Mouse (Mus musculus): ENCODE measurements at regions not wholly inside any gene's neighbourhood (a gene's known extent, or its start where the extent isn't known, plus 50 kb on each side); places are given as distances from the start of the nearest gene placed in this dataset.

DNA sequence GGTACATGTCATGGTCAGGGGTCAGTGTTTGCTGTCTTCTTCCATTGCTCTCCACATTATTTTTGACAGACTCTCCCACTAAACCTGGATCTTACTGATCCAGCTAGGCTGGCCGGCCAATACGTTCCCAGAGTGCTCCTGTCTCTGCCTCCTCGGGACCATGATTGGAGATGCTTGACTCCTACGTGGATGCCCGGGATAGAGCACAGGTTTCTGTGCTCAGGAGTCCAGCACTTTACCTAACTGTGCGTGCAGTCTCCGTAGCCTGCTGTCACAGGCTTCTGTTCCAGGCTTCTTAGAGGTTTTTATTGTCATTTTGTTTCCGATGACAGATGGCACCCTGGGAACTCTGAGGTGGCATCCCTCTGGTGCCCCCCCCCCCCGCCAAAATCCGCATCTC is 232.4 kb downstream of the Maf start:
- DNase-seq (ENCODE audit: low spot score): no peak
- Histone ChIP-seq H3K4me1 (replicated peaks; ENCODE audit: control insufficient read depth, insufficient read depth, low read length) (no peaks in the 10 kb centered on the region), H3K9me3 (ENCODE audit: control insufficient read depth, low read length) (no peaks in the 10 kb centered on the region), H3K36me3 (replicated peaks; ENCODE audit: control insufficient read depth, insufficient read depth) (no peaks in the 10 kb centered on the region), H3K9ac (no peak overlapping the region), H3K27me3 (ENCODE audit: control insufficient read depth, insufficient read depth, low read length) (no peaks in the 10 kb centered on the region), H3K4me2 (replicated peaks) (no peak overlapping the region), H3K4me3 (replicated peaks; ENCODE audit: low read length) (no peak overlapping the region), H3K27ac (no peak overlapping the region)
- ATAC-seq (ENCODE audit: low FRiP score): no peak
- 75% methylated on average over 10 of the region's 10 CpGs for WGBS

DNA sequence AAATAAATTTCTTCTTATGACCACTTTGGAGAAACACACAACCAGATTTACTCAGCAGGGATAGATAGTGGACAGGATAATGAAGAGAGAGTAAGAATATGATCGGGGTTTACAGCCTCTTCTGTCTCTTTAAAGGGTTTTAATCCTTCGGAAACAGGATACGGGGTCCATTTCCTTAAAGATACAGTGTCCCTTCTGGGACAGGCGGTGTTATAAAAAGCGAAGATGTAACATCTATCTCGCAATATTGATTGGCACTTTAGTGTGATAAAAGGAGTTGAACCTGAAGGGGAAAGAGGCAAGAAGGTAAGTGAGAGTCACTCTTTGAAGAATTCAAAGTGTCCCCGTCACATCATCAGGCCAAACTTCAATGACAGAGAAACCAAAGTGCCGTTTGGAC is 233.6 kb downstream of the Maf start:
- no peak overlapping the region for H3K9ac ChIP-seq
- no peaks in the 10 kb centered on the region for H3K27me3 ChIP-seq (ENCODE audit: control insufficient read depth, insufficient read depth, low read length)
- no peak overlapping the region for H3K4me2 ChIP-seq (replicated peaks)
- H3K4me1 ChIP-seq (replicated peaks; ENCODE audit: control insufficient read depth, insufficient read depth, low read length): no peaks in the 10 kb centered on the region
- H3K36me3 ChIP-seq (replicated peaks; ENCODE audit: control insufficient read depth, insufficient read depth): no peaks in the 10 kb centered on the region
- H3K27ac ChIP-seq: no peak overlapping the region
- H3K9me3 ChIP-seq (ENCODE audit: control insufficient read depth, low read length): no peaks in the 10 kb centered on the region
- H3K4me3 ChIP-seq (replicated peaks; ENCODE audit: low read length): no peak overlapping the region
- WGBS: 69% methylated on average over 8 of the region's 8 CpGs
- ATAC-seq (ENCODE audit: low FRiP score) (no peak), DNase-seq (ENCODE audit: low spot score) (no peak)

DNA sequence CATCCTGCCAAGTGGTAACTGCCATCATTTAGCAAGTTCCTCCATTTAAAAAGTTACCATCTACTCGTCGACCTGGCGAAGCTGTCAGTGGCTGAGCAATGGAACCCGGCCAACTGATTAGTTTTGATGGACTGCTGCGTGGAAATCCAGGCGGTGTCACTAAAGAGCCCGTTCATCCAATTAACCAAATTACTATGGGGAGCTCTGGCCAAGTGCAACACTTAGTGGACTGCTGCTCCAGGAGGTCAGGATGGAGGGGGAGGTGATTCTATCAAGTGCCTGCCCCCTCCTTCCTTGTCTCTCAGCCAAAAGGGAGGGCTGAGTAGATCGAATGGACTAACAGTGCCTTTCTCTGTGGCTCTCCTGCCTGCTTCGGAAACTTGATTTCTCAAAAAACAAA is 241.0 kb downstream of the Maf start:
- peak; percentile 41 for DNase-seq (ENCODE audit: low spot score)
- Histone ChIP-seq H3K4me2 (replicated peaks) (no peak overlapping the region), H3K9ac (no peak overlapping the region)

DNA sequence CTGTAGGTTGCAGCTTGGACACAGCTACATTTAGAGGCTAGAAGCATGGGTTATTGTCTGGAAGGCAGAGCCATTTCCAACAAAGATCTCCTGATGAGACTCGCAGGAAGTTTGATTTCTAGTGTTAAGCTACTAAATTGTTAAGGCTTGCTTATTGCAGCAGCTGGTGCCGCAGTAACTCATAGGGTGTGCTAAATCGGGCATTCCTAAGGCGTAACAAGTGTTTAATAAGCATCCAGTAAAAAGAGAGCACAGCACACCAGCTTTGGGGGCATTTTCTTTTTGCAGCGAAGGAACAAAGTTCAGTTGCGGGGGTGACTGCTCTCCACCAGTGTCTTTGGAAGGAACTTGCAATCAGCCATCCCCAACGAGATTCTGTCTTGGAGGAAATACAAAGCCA is 241.5 kb downstream of the Maf start:
- no peaks in the 10 kb centered on the region for H3K4me1 ChIP-seq (replicated peaks; ENCODE audit: control insufficient read depth, insufficient read depth, low read length)
- no peaks in the 10 kb centered on the region for H3K27me3 ChIP-seq (ENCODE audit: control insufficient read depth, insufficient read depth, low read length)
- WGBS: 45% methylated on average over 7 of the region's 7 CpGs
- H3K4me2 ChIP-seq (replicated peaks): no peak overlapping the region
- no peak overlapping the region for H3K4me3 ChIP-seq (replicated peaks; ENCODE audit: low read length)
- H3K9me3 ChIP-seq (ENCODE audit: control insufficient read depth, low read length): no peaks in the 10 kb centered on the region
- H3K9ac ChIP-seq: no peak overlapping the region
- no peak overlapping the region for H3K27ac ChIP-seq
- no peak for DNase-seq (ENCODE audit: low spot score)
- no peaks in the 10 kb centered on the region for H3K36me3 ChIP-seq (replicated peaks; ENCODE audit: control insufficient read depth, insufficient read depth)
- no peak for ATAC-seq (ENCODE audit: low FRiP score)

More for the DNA sequence above, 241.0 kb downstream of the Maf start:
- no peak overlapping the region for H3K4me3 ChIP-seq (replicated peaks; ENCODE audit: low read length)
- peak; percentile 24; the same call in 1 of the 2 replicates for ATAC-seq (ENCODE audit: low FRiP score)
- H3K4me1 ChIP-seq (replicated peaks; ENCODE audit: control insufficient read depth, insufficient read depth, low read length): no peaks in the 10 kb centered on the region
- 32% methylated on average over 9 of the region's 9 CpGs for WGBS
- no peaks in the 10 kb centered on the region for H3K9me3 ChIP-seq (ENCODE audit: control insufficient read depth, low read length)
- H3K36me3 ChIP-seq (replicated peaks; ENCODE audit: control insufficient read depth, insufficient read depth): no peaks in the 10 kb centered on the region
- H3K27ac ChIP-seq: no peak overlapping the region
- no peaks in the 10 kb centered on the region for H3K27me3 ChIP-seq (ENCODE audit: control insufficient read depth, insufficient read depth, low read length)

DNA sequence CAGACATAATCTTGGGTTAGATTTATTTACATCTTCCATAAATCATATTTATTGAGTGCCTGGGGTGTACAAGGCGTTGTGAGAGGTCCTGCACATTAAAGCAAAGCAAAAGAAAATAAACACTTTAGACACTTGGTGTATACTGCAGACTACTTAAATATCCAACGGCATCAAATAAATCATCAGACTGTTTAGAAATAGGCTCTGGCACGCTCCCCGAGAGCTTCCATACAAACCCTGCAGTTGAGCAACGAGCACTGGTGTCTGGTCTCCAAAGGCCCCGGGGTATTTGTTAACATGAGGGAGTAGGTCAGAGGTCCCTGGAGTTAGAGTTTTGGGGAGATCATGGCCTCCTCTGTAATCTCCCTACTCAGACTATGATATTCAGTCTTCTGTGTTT is 244.9 kb downstream of the Maf start:
- no peak for ATAC-seq (ENCODE audit: low FRiP score)
- WGBS: 69% methylated on average over 6 of the region's 6 CpGs
- DNase-seq (ENCODE audit: low spot score): no peak
- H3K4me1 ChIP-seq (replicated peaks; ENCODE audit: control insufficient read depth, insufficient read depth, low read length): no peaks in the 10 kb centered on the region
- no peak overlapping the region for H3K9ac ChIP-seq
- no peaks in the 10 kb centered on the region for H3K36me3 ChIP-seq (replicated peaks; ENCODE audit: control insufficient read depth, insufficient read depth)
- H3K4me2 ChIP-seq (replicated peaks): no peak overlapping the region
- H3K27me3 ChIP-seq (ENCODE audit: control insufficient read depth, insufficient read depth, low read length): no peaks in the 10 kb centered on the region
- no peaks in the 10 kb centered on the region for H3K9me3 ChIP-seq (ENCODE audit: control insufficient read depth, low read length)
- no peak overlapping the region for H3K27ac ChIP-seq
- no peak overlapping the region for H3K4me3 ChIP-seq (replicated peaks; ENCODE audit: low read length)

DNA sequence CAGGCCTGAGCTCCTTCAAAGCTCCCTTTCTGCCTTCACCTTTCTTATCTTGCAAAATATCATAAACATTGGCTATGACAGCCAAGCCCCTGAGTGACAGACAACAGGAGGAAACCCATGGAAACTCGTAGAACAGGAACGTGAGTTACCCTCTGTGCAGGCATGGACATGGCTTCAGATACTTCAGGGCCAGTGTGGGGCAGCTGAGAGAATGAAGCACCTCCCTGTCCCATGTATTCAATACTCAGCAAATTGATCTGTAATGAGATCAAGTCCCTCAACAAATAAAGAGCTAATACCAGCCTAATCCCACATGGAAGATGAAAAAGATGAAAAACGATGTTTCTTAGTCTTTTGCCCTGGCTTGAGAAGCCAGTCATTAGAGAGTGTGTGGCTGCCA is 249.5 kb downstream of the Maf start:
- no peak overlapping the region for H3K27ac ChIP-seq
- DNase-seq (ENCODE audit: low spot score) (no peak), ATAC-seq (ENCODE audit: low FRiP score) (no peak)
- H3K4me1 ChIP-seq (replicated peaks; ENCODE audit: control insufficient read depth, insufficient read depth, low read length): 0 out of 2 replicates have a peak, but pooled peaks cover 6% of the 10 kb centered on the region
- no peaks in the 10 kb centered on the region for H3K36me3 ChIP-seq (replicated peaks; ENCODE audit: control insufficient read depth, insufficient read depth)
- H3K9me3 ChIP-seq (ENCODE audit: control insufficient read depth, low read length): no peaks in the 10 kb centered on the region
- 71% methylated on average over 3 of the region's 3 CpGs for WGBS
- no peak overlapping the region for H3K4me2 ChIP-seq (replicated peaks)
- H3K4me3 ChIP-seq (replicated peaks; ENCODE audit: low read length): no peak overlapping the region
- H3K27me3 ChIP-seq (ENCODE audit: control insufficient read depth, insufficient read depth, low read length): no peaks in the 10 kb centered on the region
- H3K9ac ChIP-seq: no peak overlapping the region

DNA sequence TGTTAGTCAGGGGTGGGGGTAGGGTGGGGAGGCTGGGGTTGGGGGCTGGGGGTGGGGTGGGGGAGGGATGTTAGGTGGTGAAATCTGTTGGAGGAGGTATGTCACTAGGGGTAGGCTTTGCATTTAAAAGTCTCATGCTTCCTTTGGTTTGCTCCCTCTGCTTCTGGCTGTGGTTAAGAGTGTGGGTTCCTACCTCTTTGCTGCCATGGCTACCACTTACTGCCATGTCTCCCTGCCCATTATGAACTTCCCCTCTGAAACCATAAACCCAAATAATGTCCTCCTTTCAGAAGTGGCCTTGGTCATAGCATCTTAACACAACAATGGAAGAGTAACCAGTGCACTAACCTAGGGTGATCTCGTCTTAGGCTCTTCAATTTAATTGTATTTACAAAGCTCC is 256.8 kb downstream of the Maf start:
- H3K9ac ChIP-seq: no peak overlapping the region
- no peak for ATAC-seq (ENCODE audit: low FRiP score)
- H3K4me1 ChIP-seq (replicated peaks; ENCODE audit: control insufficient read depth, insufficient read depth, low read length): 0 out of 2 replicates have a peak, but pooled peaks cover 6% of the 10 kb centered on the region
- no peaks in the 10 kb centered on the region for H3K27me3 ChIP-seq (ENCODE audit: control insufficient read depth, insufficient read depth, low read length)
- H3K36me3 ChIP-seq (replicated peaks; ENCODE audit: control insufficient read depth, insufficient read depth): no peaks in the 10 kb centered on the region
- no peak for DNase-seq (ENCODE audit: low spot score)
- H3K9me3 ChIP-seq (ENCODE audit: control insufficient read depth, low read length): no peaks in the 10 kb centered on the region
- no peak overlapping the region for H3K4me3 ChIP-seq (replicated peaks; ENCODE audit: low read length)
- 82% methylated on average over 1 of the region's 1 CpGs for WGBS
- no peak overlapping the region for H3K27ac ChIP-seq
- H3K4me2 ChIP-seq (replicated peaks): no peak overlapping the region

DNA sequence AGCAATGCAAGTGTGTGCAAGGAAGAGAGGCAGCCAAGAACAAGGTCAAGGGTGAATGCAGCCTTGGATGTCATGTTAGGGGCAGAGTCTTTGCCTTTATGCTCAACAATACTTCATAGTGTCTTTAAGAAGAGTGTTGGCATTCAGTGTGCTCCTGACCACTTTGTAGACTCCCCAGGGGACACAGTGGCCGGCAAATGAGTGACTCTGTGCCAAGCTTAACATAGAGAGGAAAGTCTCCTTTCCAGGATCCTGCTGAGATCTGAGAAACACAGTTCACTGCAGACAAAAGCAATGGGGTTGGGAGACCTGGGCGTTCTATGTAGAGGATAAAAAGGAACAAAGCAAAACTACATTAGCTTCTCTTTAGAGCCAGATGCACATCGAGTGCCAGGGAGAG is 259.2 kb downstream of the Maf start:
- Histone ChIP-seq H3K9ac (no peak overlapping the region), H3K9me3 (ENCODE audit: control insufficient read depth, low read length) (no peaks in the 10 kb centered on the region), H3K4me2 (replicated peaks) (no peak overlapping the region), H3K27ac (no peak overlapping the region), H3K27me3 (ENCODE audit: control insufficient read depth, insufficient read depth, low read length) (no peaks in the 10 kb centered on the region), H3K36me3 (replicated peaks; ENCODE audit: control insufficient read depth, insufficient read depth) (no peaks in the 10 kb centered on the region), H3K4me3 (replicated peaks; ENCODE audit: low read length) (no peak overlapping the region), H3K4me1 (replicated peaks; ENCODE audit: control insufficient read depth, insufficient read depth, low read length) (0 out of 2 replicates have a peak, but pooled peaks cover under 1% of the 10 kb centered on the region)
- ATAC-seq (ENCODE audit: low FRiP score): no peak
- 36% methylated on average over 3 of the region's 3 CpGs for WGBS
- no peak for DNase-seq (ENCODE audit: low spot score)

DNA sequence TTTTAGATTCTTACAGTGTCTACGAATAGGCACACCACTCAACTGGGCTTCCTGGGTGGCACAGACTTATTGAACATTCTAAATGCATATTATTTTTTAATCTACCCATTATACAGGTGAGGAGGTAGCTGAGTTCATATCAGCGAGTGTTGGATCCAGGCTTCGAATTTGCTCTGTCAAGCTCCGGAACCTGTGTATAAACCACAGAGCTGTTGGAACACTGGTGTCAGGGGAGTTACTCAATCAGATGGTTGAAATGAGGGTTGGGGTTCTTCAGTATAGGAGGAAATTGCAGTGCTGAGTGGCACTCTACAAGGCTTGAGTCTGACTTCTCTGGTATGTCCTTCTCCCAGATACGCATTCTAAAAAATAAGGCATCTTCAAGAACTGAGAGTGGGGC is 263.1 kb downstream of the Maf start:
- whole genome bisulfite sequencing: 96% methylated on average over 5 of the region's 5 CpGs
- Histone ChIP-seq H3K36me3 (replicated peaks; ENCODE audit: control insufficient read depth, insufficient read depth) (no peaks in the 10 kb centered on the region), H3K4me1 (replicated peaks; ENCODE audit: control insufficient read depth, insufficient read depth, low read length) (no peaks in the 10 kb centered on the region), H3K9me3 (ENCODE audit: control insufficient read depth, low read length) (no peaks in the 10 kb centered on the region), H3K4me2 (replicated peaks) (no peak overlapping the region), H3K27ac (no peak overlapping the region), H3K4me3 (replicated peaks; ENCODE audit: low read length) (no peak overlapping the region), H3K9ac (no peak overlapping the region), H3K27me3 (ENCODE audit: control insufficient read depth, insufficient read depth, low read length) (no peaks in the 10 kb centered on the region)
- DNase-seq (ENCODE audit: low spot score) (no peak), ATAC-seq (ENCODE audit: low FRiP score) (no peak)

DNA sequence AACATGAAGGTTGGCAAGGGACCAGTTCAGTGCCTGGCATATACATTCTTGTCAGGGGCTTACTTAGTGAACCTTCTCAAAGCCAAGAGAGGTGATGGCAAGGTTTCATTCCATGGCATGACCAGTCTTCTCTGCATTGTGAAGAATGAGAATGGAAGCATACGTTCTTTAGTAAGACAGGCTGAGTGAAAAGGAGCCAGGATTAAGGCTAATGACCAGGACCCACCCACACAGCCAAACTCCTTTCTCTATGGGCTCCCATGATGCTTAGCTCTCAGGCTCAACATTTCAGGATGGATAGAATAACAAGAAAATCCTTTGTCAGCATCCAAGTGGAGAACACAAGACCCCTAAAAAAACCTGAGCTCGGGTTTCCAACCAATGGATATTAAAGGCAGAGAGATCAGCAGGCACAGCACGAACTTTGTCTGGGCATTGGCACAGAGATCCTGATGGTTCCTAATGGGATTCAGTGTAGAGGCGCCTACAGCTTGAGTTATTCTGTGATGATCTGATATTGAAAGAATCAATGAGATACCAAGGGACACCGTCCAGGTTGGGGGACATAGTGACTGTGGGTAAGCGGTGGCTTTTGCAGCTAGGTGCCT is 265.5 kb downstream of the Maf start:
- 84% methylated on average over 6 of the region's 6 CpGs for WGBS
- H3K4me3 ChIP-seq (replicated peaks; ENCODE audit: low read length): no peak overlapping the region
- no peak overlapping the region for H3K4me2 ChIP-seq (replicated peaks)
- H3K9me3 ChIP-seq (ENCODE audit: control insufficient read depth, low read length): no peaks in the 10 kb centered on the region
- H3K36me3 ChIP-seq (replicated peaks; ENCODE audit: control insufficient read depth, insufficient read depth): no peaks in the 10 kb centered on the region
- DNase-seq (ENCODE audit: low spot score): no peak
- no peak for ATAC-seq (ENCODE audit: low FRiP score)
- no peak overlapping the region for H3K27ac ChIP-seq
- no peak overlapping the region for H3K9ac ChIP-seq
- no peaks in the 10 kb centered on the region for H3K27me3 ChIP-seq (ENCODE audit: control insufficient read depth, insufficient read depth, low read length)
- no peaks in the 10 kb centered on the region for H3K4me1 ChIP-seq (replicated peaks; ENCODE audit: control insufficient read depth, insufficient read depth, low read length)

All from hindbrain, embryonic 14.5 days (tissue).